Mouse (Mus musculus) heart, adult 2 months (tissue): Measurements from ENCODE around the gene Meis1.

Source experiments
- CTCF ChIP-seq: fragments of 200-600 bp; IDR thresholded peaks from 2 replicates; pipeline ENCODE4 v1.8.1; 2022; ENCODE audit warnings: antibody characterized with exemption, mild to moderate bottlenecking, moderate library complexity
- POLR2A ChIP-seq: fragments of 200-500 bp; IDR thresholded peaks from 2 replicates; pipeline ENCODE4 v1.6.1; 2011; ENCODE audit warnings: mild to moderate bottlenecking, low read depth, low read length, control low read depth; ENCODE audit not compliant: insufficient read depth

DNA sequence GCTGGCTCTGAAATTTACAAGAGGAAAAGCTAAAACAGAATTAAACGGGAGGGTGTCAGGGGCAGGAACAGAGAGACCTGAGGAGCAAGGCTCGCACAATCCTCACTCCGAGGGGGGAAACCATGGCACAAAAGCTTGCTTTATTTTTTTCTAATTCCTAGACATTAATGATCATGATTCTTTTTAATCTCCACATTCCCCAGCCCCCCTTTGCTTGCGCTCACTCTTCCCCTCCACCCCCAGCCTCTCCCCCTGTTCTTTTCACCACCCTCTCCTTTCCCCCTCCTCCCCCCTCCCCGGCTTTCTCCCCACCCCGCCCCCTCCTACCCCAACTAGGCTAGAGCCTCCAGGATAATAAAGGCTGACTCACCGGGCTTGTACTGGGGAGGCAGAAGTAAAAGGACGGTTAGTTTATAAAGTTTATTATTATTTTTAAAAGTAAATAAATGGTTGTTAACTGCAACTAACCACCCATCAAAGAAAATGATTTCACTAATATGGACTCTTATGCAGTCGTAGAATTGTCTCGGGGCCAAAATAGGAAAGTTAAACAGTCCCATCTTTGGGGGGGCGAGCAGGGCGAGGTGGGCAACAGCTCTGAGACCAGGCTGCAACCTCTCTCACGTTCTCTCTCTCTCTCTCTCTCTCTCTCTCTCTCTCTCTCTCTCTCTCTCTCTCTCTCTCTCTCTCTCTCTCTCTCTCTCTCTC is 139.9 kb downstream of the Meis1 start:
- no peak for TF ChIP-seq CTCF
- no peak for TF ChIP-seq POLR2A
